Mouse (Mus musculus) forebrain, embryonic 10.5 days (tissue): ENCODE results near the gene Gins3. TPM values are rescaled to one million over a fixed set of nuclear protein-coding genes. Genes with fewer than 3 reads are reported as not detected.
"Not testable (repeated sequence)": the region's sequence is repeated elsewhere in the genome, so short reads cannot be mapped to it uniquely, and the experiment has no call there.

Experiments used
- DNase-seq: peaks from one replicate; pipeline ENCODE4 v3.0.0-alpha.2; 2017; ENCODE audit warnings: low spot score; ENCODE audit errors: extremely low spot score
- H3K27ac ChIP-seq: fragments of 300-500 bp; sonication (generic); 2 replicates; pipeline ENCODE4 v1.5.1; 2016; ENCODE audit warnings: mild to moderate bottlenecking
- H3K27me3 ChIP-seq: fragments of 300-500 bp; sonication (generic); 2 replicates; pipeline ENCODE4 v1.6.1; 2016; ENCODE audit warnings: mild to moderate bottlenecking; ENCODE audit not compliant: poor library complexity, severe bottlenecking
- H3K36me3 ChIP-seq: fragments of 300-500 bp; sonication (generic); replicated peaks from 2 replicates; pipeline ENCODE4 v1.6.1; 2016; ENCODE audit warnings: mild to moderate bottlenecking, moderate library complexity
- H3K4me1 ChIP-seq: fragments of 300-500 bp; sonication (generic); 2 replicates; pipeline ENCODE4 v1.6.1; 2016
- H3K4me3 ChIP-seq: fragments of 300-500 bp; sonication (generic); 2 replicates; pipeline ENCODE4 v1.5.1; 2016; ENCODE audit warnings: mild to moderate bottlenecking, moderate library complexity
- H3K9me3 ChIP-seq: fragments of 300-500 bp; sonication (generic); 2 replicates; pipeline ENCODE4 v1.6.1; 2016; ENCODE audit warnings: mild to moderate bottlenecking, moderate library complexity
- WGBS: fragments of 180-500 bp; shearing (Covaris S2); methylation state at CpG from one replicate; pipeline ENCODE4 v1.1.7; 2016; 5-methylcytosine and 5-hydroxymethylcytosine counted together
- polyA plus RNA-seq: library from polyadenylated mRNA; unstranded; fragments of >200 nt; fragmentation: Nextera tagmentation; extraction: Ambion mirVana; gene quantifications from 2 replicates; pipeline ENCODE4 v1.2.1, GENCODE M21; 2016

The Gins3 gene
- polyA plus RNA-seq, 1 experiment from 2014 or later = 34.9 TPM

GRCm38 (mm10) chr8:95656316-95657002 is 23.2 kb downstream of the Gins3 start:
- no peak for DNase-seq
- no peak overlapping the region for H3K27ac ChIP-seq
- 61% methylated on average over 5 of the region's 5 CpGs for WGBS
- H3K4me1 ChIP-seq = peaks cover 20% of the 10 kb centered on the region
- H3K36me3 ChIP-seq = no peaks in the 10 kb centered on the region
- H3K27me3 ChIP-seq = no peaks in the 10 kb centered on the region
- H3K9me3 ChIP-seq = no peaks in the 10 kb centered on the region
- no peak overlapping the region for H3K4me3 ChIP-seq

GRCm38 (mm10) chr8:95657523-95657922 is 24.3 kb downstream of the Gins3 start:
- no peak overlapping the region for H3K4me3 ChIP-seq
- no peak overlapping the region for H3K27ac ChIP-seq
- WGBS = 69% methylated on average over 2 of the region's 2 CpGs
- no peaks in the 10 kb centered on the region for H3K36me3 ChIP-seq
- H3K27me3 ChIP-seq = no peaks in the 10 kb centered on the region
- H3K4me1 ChIP-seq = peaks cover 20% of the 10 kb centered on the region
- no peak for DNase-seq
- H3K9me3 ChIP-seq = no peaks in the 10 kb centered on the region

GRCm38 (mm10) chr8:95660334-95660882 is 27.2 kb downstream of the Gins3 start:
- H3K9me3 ChIP-seq = no peaks in the 10 kb centered on the region
- no peak for DNase-seq
- H3K4me1 ChIP-seq = peaks cover 19% of the 10 kb centered on the region
- 83% methylated on average over 6 of the region's 6 CpGs for WGBS
- no peak overlapping the region for H3K4me3 ChIP-seq
- no peaks in the 10 kb centered on the region for H3K36me3 ChIP-seq
- H3K27me3 ChIP-seq = no peaks in the 10 kb centered on the region
- H3K27ac ChIP-seq = no peak overlapping the region

GRCm38 (mm10) chr8:95661085-95661484 is 27.8 kb downstream of the Gins3 start:
- H3K9me3 ChIP-seq = no peaks in the 10 kb centered on the region

GRCm38 (mm10) chr8:95661575-95661974 is 28.3 kb downstream of the Gins3 start:
- no peaks in the 10 kb centered on the region for H3K27me3 ChIP-seq
- no peak overlapping the region for H3K27ac ChIP-seq
- no peak for DNase-seq
- WGBS = 89% methylated on average over 6 of the region's 6 CpGs
- peaks cover 8% of the 10 kb centered on the region for H3K4me1 ChIP-seq
- H3K36me3 ChIP-seq = no peaks in the 10 kb centered on the region
- peaks cover 3% of the 10 kb centered on the region; the same call in 1 of the 2 replicates for H3K9me3 ChIP-seq
- no peak overlapping the region for H3K4me3 ChIP-seq

More at GRCm38 (mm10) chr8:95661085-95661484, 27.8 kb downstream of the Gins3 start:
- 78% methylated on average over 8 of the region's 8 CpGs for WGBS
- Histone ChIP-seq H3K36me3 (no peaks in the 10 kb centered on the region), H3K27ac (no peak overlapping the region), H3K27me3 (no peaks in the 10 kb centered on the region), H3K4me3 (no peak overlapping the region), H3K4me1 (peaks cover 13% of the 10 kb centered on the region)
- DNase-seq = no peak

GRCm38 (mm10) chr8:95662885-95663598 is 29.8 kb downstream of the Gins3 start:
- DNase-seq = no peak
- Histone ChIP-seq H3K9me3 (peaks cover 5% of the 10 kb centered on the region; the same call in 1 of the 2 replicates), H3K36me3 (no peaks in the 10 kb centered on the region), H3K27ac (no peak overlapping the region), H3K4me1 (no peaks in the 10 kb centered on the region; the same call in 1 of the 2 replicates), H3K27me3 (no peaks in the 10 kb centered on the region), H3K4me3 (no peak overlapping the region)
- WGBS = 80% methylated on average over 7 of the region's 7 CpGs

- H3K9me3 ChIP-seq = peaks cover 5% of the 10 kb centered on the region; the same call in 1 of the 2 replicates
- no peaks in the 10 kb centered on the region for H3K36me3 ChIP-seq
- H3K4me3 ChIP-seq = no peak overlapping the region
- peaks cover 3% of the 10 kb centered on the region; the same call in 1 of the 2 replicates for H3K4me1 ChIP-seq
- no peaks in the 10 kb centered on the region for H3K27me3 ChIP-seq
- DNase-seq = no peak
- 79% methylated on average over 4 of the region's 4 CpGs for WGBS
- no peak overlapping the region for H3K27ac ChIP-seq
Observed at GRCm38 (mm10) chr8:95663599-95663949, 30.3 kb downstream of the Gins3 start.

GRCm38 (mm10) chr8:95665813-95666452 is 32.7 kb downstream of the Gins3 start:
- H3K27ac ChIP-seq, DNase-seq, H3K36me3 ChIP-seq, H3K27me3 ChIP-seq, H3K4me1 ChIP-seq, H3K9me3 ChIP-seq, H3K4me3 ChIP-seq: not testable (repeated sequence)
- WGBS = 90% methylated on average over 11 of the region's 11 CpGs

GRCm38 (mm10) chr8:95668163-95668958 is 35.1 kb downstream of the Gins3 start:
- H3K27ac ChIP-seq = no peak overlapping the region
- 59% methylated on average over 8 of the region's 8 CpGs for WGBS

GRCm38 (mm10) chr8:95669967-95670366 is 36.7 kb downstream of the Gins3 start:
- H3K36me3 ChIP-seq = no peaks in the 10 kb centered on the region
- peaks cover 5% of the 10 kb centered on the region; the same call in 1 of the 2 replicates for H3K9me3 ChIP-seq
- H3K27ac ChIP-seq = no peak overlapping the region
- H3K4me3 ChIP-seq = no peak overlapping the region
- peaks cover 10% of the 10 kb centered on the region for H3K4me1 ChIP-seq
- no peak for DNase-seq
- H3K27me3 ChIP-seq = peaks cover 24% of the 10 kb centered on the region
- WGBS = 86% methylated on average over 2 of the region's 2 CpGs

More at GRCm38 (mm10) chr8:95668163-95668958, 35.1 kb downstream of the Gins3 start:
- H3K36me3 ChIP-seq = no peaks in the 10 kb centered on the region
- H3K9me3 ChIP-seq = peaks cover 5% of the 10 kb centered on the region; the same call in 1 of the 2 replicates
- peaks cover 8% of the 10 kb centered on the region for H3K27me3 ChIP-seq
- no peak overlapping the region for H3K4me3 ChIP-seq
- peaks cover 5% of the 10 kb centered on the region; the same call in 1 of the 2 replicates for H3K4me1 ChIP-seq
- DNase-seq = no peak

GRCm38 (mm10) chr8:95671861-95672260 is 38.6 kb downstream of the Gins3 start:
- no peak for DNase-seq

GRCm38 (mm10) chr8:95672811-95673210 is 39.6 kb downstream of the Gins3 start:
- no peak overlapping the region for H3K27ac ChIP-seq
- WGBS = 82% methylated on average over 5 of the region's 5 CpGs
- H3K36me3 ChIP-seq = no peaks in the 10 kb centered on the region
- DNase-seq = no peak
- H3K9me3 ChIP-seq = no peaks in the 10 kb centered on the region
- H3K4me1 ChIP-seq = peaks cover 19% of the 10 kb centered on the region
- H3K27me3 ChIP-seq = peaks cover 52% of the 10 kb centered on the region
- no peak overlapping the region for H3K4me3 ChIP-seq

More at GRCm38 (mm10) chr8:95671861-95672260, 38.6 kb downstream of the Gins3 start:
- no peak overlapping the region for H3K4me3 ChIP-seq
- H3K36me3 ChIP-seq = no peaks in the 10 kb centered on the region
- WGBS = 87% methylated on average over 6 of the region's 6 CpGs
- H3K9me3 ChIP-seq = no peaks in the 10 kb centered on the region
- H3K27ac ChIP-seq = no peak overlapping the region
- peaks cover 13% of the 10 kb centered on the region for H3K4me1 ChIP-seq
- peaks cover 43% of the 10 kb centered on the region for H3K27me3 ChIP-seq
